15 mouse cellular contexts compared by ENCODE assay signal in genomic region chr17:14647996-14648640, GRCm38 (mm10). TPM values are rescaled to one million over a fixed set of nuclear protein-coding genes. Genes with fewer than 3 reads are reported as not detected.
DNase-seq lines count a peak whose midpoint lies in the region; ATAC-seq lines count a peak whose summit lies in the region.
"Had no signal": no experiment of that assay in that cellular context is flagged by ENCODE, and none has a peak within 500 bp of the region (broad histone marks: within the 10 kb centered on the region; RNA-seq: fewer than 3 reads in every experiment).

No protein-coding gene starts in this region.

- no peak overlapping the region for H3K4me3 ChIP-seq in kidney, embryonic 15.5 days (replicated peaks)
- H3K4me3 ChIP-seq: heart, embryonic 10.5 days; liver, embryonic 13.5 days had no signal

- 59% methylated on average over 4 of the region's 4 CpGs for WGBS in kidney, embryonic 15.5 days

- H3K36me3 ChIP-seq in kidney, embryonic 15.5 days, result no peaks in the 10 kb centered on the region
- H3K36me3 ChIP-seq: heart, embryonic 10.5 days; liver, embryonic 13.5 days had no signal

- no peaks in the 10 kb centered on the region for H3K27me3 ChIP-seq in kidney, embryonic 15.5 days
- H3K27me3 ChIP-seq: liver, embryonic 13.5 days had no signal

- ATAC-seq in kidney, embryonic 15.5 days (replicated peaks; ENCODE audit: low FRiP score), result no peak
- ATAC-seq in erythroblast, adult 5-6 weeks (replicated peaks; ENCODE audit: low FRiP score, poor library complexity, severe bottlenecking), result no peak

- no peaks in the 10 kb centered on the region for H3K4me1 ChIP-seq in kidney, embryonic 15.5 days
- H3K4me1 ChIP-seq: heart, embryonic 10.5 days; liver, embryonic 13.5 days had no signal

- DNase-seq in cerebellum, adult 8-10 months, result peak; percentile 4
- DNase-seq in cerebellum, adult 11-12 months, result no peak
- no peak for DNase-seq in kidney, adult 11 months
- DNase-seq in adipocyte (ENCODE audit: low spot score), result peak; percentile 38
- DNase-seq in left cerebral cortex, postnatal 14 days (ENCODE audit: low spot score in 2 of 2), result peak; percentile 19 to 40
- DNase-seq in MN1 (ENCODE audit: low spot score), result no peak
- DNase-seq: heart, postnatal 4 days; kidney, adult 2 months; liver, embryonic 13.5 days; lung, postnatal 14 days; thymus, postnatal 36 days had no signal

- no peak overlapping the region for H3K4me2 ChIP-seq in kidney, embryonic 15.5 days
- H3K4me2 ChIP-seq: liver, embryonic 13.5 days; midbrain, embryonic 11.5 days had no signal

- H3K9me3 ChIP-seq in kidney, embryonic 15.5 days (replicated peaks), result no peaks in the 10 kb centered on the region
- H3K9me3 ChIP-seq: heart, embryonic 10.5 days; liver, embryonic 13.5 days had no signal

- no peak overlapping the region for H3K9ac ChIP-seq in kidney, embryonic 15.5 days
- H3K9ac ChIP-seq: liver, embryonic 13.5 days had no signal

- intact Hi-C loops in left cerebral cortex, postnatal 14 days (cut with DNase I), result no loop called here

- H3K27ac ChIP-seq in kidney, embryonic 15.5 days, result peak overlapping the region; percentile 9; the same call in 1 of the 2 replicates
- H3K27ac ChIP-seq: heart, embryonic 10.5 days; liver, embryonic 13.5 days had no signal

RNA-seq across cellular contexts. Expression of gene Thbs2, which starts 45.9 kb away (rescaled TPM):
- polyA plus RNA-seq in kidney, embryonic 15.5 days (2015; fragmentation: Nextera tagmentation; extraction: Ambion mirVana), result 24.0 and 25.5 TPM in 2 replicates
- 1 to 10 TPM; 6.8 to 8.7 TPM for total RNA-seq in left cerebral cortex, postnatal 14 days (2021)
- total RNA-seq in erythroblast, adult 5-6 weeks (2015; ENCODE audit: low replicate concordance), result not detected in 2 replicates
- not detected in 2 replicates for total RNA-seq in erythroblast, adult 5-6 weeks (2017; ENCODE audit: low replicate concordance)

Comparison
In these comparisons a context has a peak if more than half of its experiments do, and no peak if none do; other contexts are left out.
1. DNase-seq: peak in cerebellum, adult 8-10 months (single experiment), adipocyte (single experiment) and left cerebral cortex, postnatal 14 days (2 of 2); none in cerebellum, adult 11-12 months (single experiment), kidney, adult 11 months (single experiment) and MN1 (single experiment).
2. RNA of gene Thbs2, which starts 45.9 kb away (total RNA-seq): 6.8 to 8.7 TPM in left cerebral cortex, postnatal 14 days; not detected in erythroblast, adult 5-6 weeks; every median in the first group is over 4 times any median in the second.